Mouse (Mus musculus) skeletal muscle tissue, adult 2 months (tissue): ENCODE data around the gene Trp53inp2.

ENCODE experiments used
- DNase-seq: peaks from one replicate; pipeline ENCODE4 v3.0.0-alpha.2; 2012; ENCODE audit warnings: low read depth, low spot score

Gene Trp53inp2

GRCm38 (mm10) chr2:155380261-155381059 lies at the start of gene Trp53inp2:
TSS of gene Trp53inp2 (plus strand) at chr2:155381059.
- DNase-seq: no peak

- DNase-seq: no peak
Observed at GRCm38 (mm10) chr2:155331351-155331750, 49.5 kb upstream of the Trp53inp2 start.

GRCm38 (mm10) chr2:155333421-155333820 lies 47.4 kb upstream of the Trp53inp2 start:
- DNase-seq: no peak

- DNase-seq: no peak
Observed at GRCm38 (mm10) chr2:155335231-155335630, 45.6 kb upstream of the Trp53inp2 start.

GRCm38 (mm10) chr2:155336254-155336653 lies 44.6 kb upstream of the Trp53inp2 start:
- DNase-seq: no peak

GRCm38 (mm10) chr2:155340166-155340565 lies 40.7 kb upstream of the Trp53inp2 start:
- no peak for DNase-seq

GRCm38 (mm10) chr2:155346670-155347069 lies 34.2 kb upstream of the Trp53inp2 start:
- DNase-seq: no peak

GRCm38 (mm10) chr2:155354402-155354801 lies 26.5 kb upstream of the Trp53inp2 start:
- DNase-seq: no peak

GRCm38 (mm10) chr2:155356971-155357591 lies 23.8 kb upstream of the Trp53inp2 start, which contains the start of gene Pigu:
TSS of gene Pigu (minus strand) at chr2:155357430.
- peak; percentile 92 for DNase-seq

- no peak for DNase-seq
Observed at GRCm38 (mm10) chr2:155357686-155358399, 23.0 kb upstream of the Trp53inp2 start.

GRCm38 (mm10) chr2:155367635-155368284 lies 13.1 kb upstream of the Trp53inp2 start:
- DNase-seq: no peak

GRCm38 (mm10) chr2:155369333-155369883 lies 11.5 kb upstream of the Trp53inp2 start:
- DNase-seq: peak; percentile 69

- DNase-seq: no peak
Observed at GRCm38 (mm10) chr2:155372451-155372850, 8.4 kb upstream of the Trp53inp2 start.

- DNase-seq: no peak
Observed at GRCm38 (mm10) chr2:155373302-155373701, 7.6 kb upstream of the Trp53inp2 start.

- DNase-seq: no peak
Observed at GRCm38 (mm10) chr2:155373886-155374285, 7.0 kb upstream of the Trp53inp2 start.

- DNase-seq: no peak
Observed at GRCm38 (mm10) chr2:155374521-155374920, 6.3 kb upstream of the Trp53inp2 start.

- DNase-seq: no peak
Observed at GRCm38 (mm10) chr2:155376191-155376590, 4.7 kb upstream of the Trp53inp2 start.

GRCm38 (mm10) chr2:155381060-155381437 lies 190 bp downstream of the Trp53inp2 start:
- no peak for DNase-seq

- DNase-seq: peak; percentile 98
Observed at GRCm38 (mm10) chr2:155381643-155382331, 928 bp downstream of the Trp53inp2 start.

- DNase-seq: no peak
Observed at GRCm38 (mm10) chr2:155382332-155382700, 1.5 kb downstream of the Trp53inp2 start.
